Mouse (Mus musculus) liver, postnatal 0 days (tissue): ENCODE results near the gene Zfp108. TPM values are rescaled to one million over a fixed set of nuclear protein-coding genes. Genes with fewer than 3 reads are reported as not detected.

Experiments used
- ATAC-seq: fragments of 200-750 bp; cut with Nextera tagmentation; 2 replicates; pipeline ENCODE4 v1.8.0; 2017; ENCODE audit warnings: mild to moderate bottlenecking, moderate library complexity
- DNase-seq: peaks from one replicate; pipeline ENCODE4 v3.0.0-alpha.2; 2016
- H3K27ac ChIP-seq: fragments of 300-500 bp; sonication (generic); 2 replicates; pipeline ENCODE4 v1.5.1; 2014; ENCODE audit warnings: antibody characterized with exemption, moderate library complexity, mild to moderate bottlenecking, low read depth
- H3K27me3 ChIP-seq: fragments of 300-500 bp; sonication (generic); 2 replicates; pipeline ENCODE4 v1.6.1; 2014; ENCODE audit warnings: low read length, control low read depth, mixed read lengths; ENCODE audit not compliant: insufficient read depth
- H3K36me3 ChIP-seq: fragments of 300-500 bp; sonication (generic); replicated peaks from 2 replicates; pipeline ENCODE4 v1.6.1; 2014; ENCODE audit warnings: mild to moderate bottlenecking, control low read depth, low read length, moderate library complexity, mixed read lengths; ENCODE audit not compliant: insufficient read depth
- H3K4me1 ChIP-seq: fragments of 300-500 bp; sonication (generic); 2 replicates; pipeline ENCODE4 v1.6.1; 2014; ENCODE audit warnings: antibody characterized with exemption, mild to moderate bottlenecking, control low read depth; ENCODE audit not compliant: insufficient read depth
- H3K4me2 ChIP-seq: fragments of 300-500 bp; sonication (generic); 2 replicates; pipeline ENCODE4 v1.6.1; 2014; ENCODE audit warnings: low read depth, mild to moderate bottlenecking, low read length, moderate library complexity, mixed read lengths
- H3K4me3 ChIP-seq: fragments of 300-500 bp; sonication (generic); 2 replicates; pipeline ENCODE4 v1.5.1; 2014; ENCODE audit warnings: low read depth, low read length
- H3K9ac ChIP-seq: fragments of 300-500 bp; sonication (generic); replicated peaks from 2 replicates; pipeline ENCODE4 v1.6.1; 2014; ENCODE audit warnings: mild to moderate bottlenecking, moderate library complexity
- H3K9me3 ChIP-seq: fragments of 300-500 bp; sonication (generic); 2 replicates; pipeline ENCODE4 v1.6.1; 2016; ENCODE audit warnings: mild to moderate bottlenecking, control low read depth, low read length, mixed read lengths
- CTCF ChIP-seq: sonication (generic); IDR thresholded peaks from 2 replicates; pipeline ENCODE4 v1.5.1; 2016; ENCODE audit warnings: antibody characterized with exemption, low read depth
- EP300 ChIP-seq: IDR thresholded peaks from 2 replicates; pipeline ENCODE4 v1.6.1; 2016; ENCODE audit warnings: antibody characterized with exemption, low read depth, mild to moderate bottlenecking
- WGBS: fragments of 180-500 bp; shearing (Covaris S2); extraction: QIAGEN DNeasy Blood & Tissue Kit; methylation state at CpG from one replicate; pipeline ENCODE4 v1.1.7; 2014; ENCODE audit not compliant: insufficient replicate concordance; 5-methylcytosine and 5-hydroxymethylcytosine counted together
- polyA plus RNA-seq: library from polyadenylated mRNA; unstranded; fragments of >200 nt; fragmentation: Nextera tagmentation; extraction: Ambion mirVana; gene quantifications from 2 replicates; pipeline ENCODE4 v1.2.1, GENCODE M21; 2015

Gene Zfp108
- polyA plus RNA-seq, 1 experiment from 2014 or later, result 0.79 TPM

- no peak within 1 kb of the TSS for H3K27ac ChIP-seq
- peaks cover 8% of the 10 kb centered on the region for H3K4me1 ChIP-seq
- no peaks in the 10 kb centered on the region for H3K27me3 ChIP-seq
- H3K9ac ChIP-seq, result peak within 1 kb of the TSS; percentile 75
- ATAC-seq (peak; percentile 72), DNase-seq (peak; percentile 59)
- H3K4me3 ChIP-seq, result peak within 1 kb of the TSS; percentile 85
- H3K9me3 ChIP-seq, result no peaks in the 10 kb centered on the region
- H3K36me3 ChIP-seq, result 0 out of 2 replicates have a peak, but pooled peaks cover 4% of the 10 kb centered on the region
- peak within 1 kb of the TSS; percentile 81 for H3K4me2 ChIP-seq
- TF ChIP-seq CTCF (no peak), EP300 (no peak)
- 6% methylated on average over 28 of the region's 28 CpGs for WGBS
Measured at GRCm38 (mm10) chr7:24237040-24237791, 17.4 kb upstream of the Zfp108 start, which contains the start of gene Zfp109. Gene Zfp109 (minus strand): TSS chr7:24237560.

DNA sequence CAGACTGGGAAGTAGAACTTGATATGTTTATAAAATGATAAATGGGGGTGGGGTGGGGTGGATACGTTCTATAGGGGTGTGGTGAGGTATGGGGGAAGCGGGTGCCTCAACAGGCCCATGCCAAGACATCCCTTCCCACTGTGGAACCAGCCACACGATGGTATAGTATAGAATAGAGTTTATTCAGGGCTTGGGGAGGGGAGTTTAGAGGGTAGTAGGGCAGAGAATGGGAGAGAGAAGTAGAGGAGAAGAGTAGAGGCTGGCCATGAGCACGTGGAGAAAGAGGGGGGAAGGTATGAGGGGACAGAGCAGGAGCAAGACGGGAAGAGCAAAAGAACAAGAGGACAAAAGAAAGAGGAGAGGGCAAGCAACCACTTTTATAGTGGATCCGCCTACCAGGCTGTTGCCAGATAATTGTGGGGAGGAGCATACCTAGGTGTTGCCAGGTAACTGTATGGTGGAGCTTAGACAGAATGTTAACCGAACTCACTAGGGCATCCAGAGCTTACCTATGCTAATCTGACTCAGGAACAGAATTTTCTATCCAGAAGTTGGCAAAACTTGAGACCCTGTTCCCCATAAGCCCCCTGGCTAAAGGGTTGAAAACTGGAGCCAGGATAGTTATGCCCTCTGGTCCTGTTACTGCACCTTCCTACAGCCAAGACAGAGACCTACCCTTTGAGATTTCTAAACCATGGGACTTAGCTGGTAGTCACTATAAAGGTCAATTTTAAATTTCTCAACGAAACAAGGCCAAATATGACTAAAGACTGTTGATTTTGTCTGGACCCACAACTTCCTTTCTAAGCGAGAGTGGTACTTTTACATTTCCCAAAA is 597 bp upstream of the Zfp108 start:
- no peak overlapping the region for H3K9ac ChIP-seq
- no peaks in the 10 kb centered on the region for H3K27me3 ChIP-seq
- H3K4me3 ChIP-seq, result peak overlapping the region; percentile 52
- H3K4me1 ChIP-seq, result peaks cover 8% of the 10 kb centered on the region; the same call in 1 of the 2 replicates
- ATAC-seq (peak; percentile 38; the same call in 1 of the 2 replicates), DNase-seq (no peak)
- 56% methylated on average over 9 of the region's 9 CpGs for WGBS
- TF ChIP-seq EP300 (no peak), CTCF (no peak)
- no peak overlapping the region for H3K27ac ChIP-seq
- H3K9me3 ChIP-seq, result no peaks in the 10 kb centered on the region
- peak overlapping the region; percentile 74 for H3K4me2 ChIP-seq
- no peaks in the 10 kb centered on the region for H3K36me3 ChIP-seq

DNA sequence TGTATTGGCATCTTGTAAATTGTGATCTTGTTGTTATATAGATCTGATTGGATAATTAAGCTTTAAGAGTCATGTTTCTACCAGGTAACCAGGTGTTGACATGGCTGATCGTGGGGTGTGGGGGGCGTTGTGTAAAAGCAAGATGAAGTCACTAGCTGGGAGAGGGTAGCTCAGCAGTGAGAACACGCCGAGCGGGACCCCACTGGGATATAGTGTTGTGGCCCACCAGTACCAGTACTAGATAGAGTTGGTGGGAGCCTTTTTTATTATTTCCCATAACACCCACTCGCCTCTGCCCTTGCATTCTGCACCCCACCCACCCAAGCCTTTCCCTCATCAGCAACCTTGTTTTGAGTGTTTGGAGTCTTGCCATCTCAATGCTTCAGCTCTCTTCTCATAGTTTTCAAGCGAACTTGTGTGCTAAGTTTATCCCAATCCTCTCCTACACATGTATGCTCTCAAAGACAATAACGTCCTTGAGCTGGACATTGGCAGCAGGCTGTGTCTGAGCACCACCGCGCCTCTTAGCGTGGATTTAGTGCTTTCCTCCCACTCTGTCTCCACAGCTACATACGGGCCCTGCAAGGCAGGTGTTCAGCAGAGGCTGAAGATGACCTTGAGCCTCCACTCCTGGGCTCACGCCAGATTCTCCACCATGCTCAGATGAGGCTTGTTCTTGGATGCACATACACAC is 4.9 kb downstream of the Zfp108 start:
- Histone ChIP-seq H3K4me2 (no peak overlapping the region), H3K27me3 (no peaks in the 10 kb centered on the region), H3K9me3 (no peaks in the 10 kb centered on the region), H3K4me3 (no peak overlapping the region), H3K4me1 (0 out of 2 replicates have a peak, but pooled peaks cover 5% of the 10 kb centered on the region), H3K36me3 (no peaks in the 10 kb centered on the region), H3K9ac (no peak overlapping the region), H3K27ac (no peak overlapping the region)
- DNase-seq (no peak), ATAC-seq (no peak)
- TF ChIP-seq EP300 (no peak), CTCF (no peak)
- 82% methylated on average over 13 of the region's 13 CpGs for WGBS

- no peak for DNase-seq
- 0 out of 2 replicates have a peak, but pooled peaks cover 5% of the 10 kb centered on the region for H3K4me1 ChIP-seq
- no peaks in the 10 kb centered on the region for H3K27me3 ChIP-seq
- ATAC-seq, result no peak
- H3K27ac ChIP-seq, result no peak overlapping the region
- H3K4me2 ChIP-seq, result no peak overlapping the region
- H3K36me3 ChIP-seq, result no peaks in the 10 kb centered on the region
- no peak overlapping the region for H3K4me3 ChIP-seq
- 86% methylated on average over 4 of the region's 4 CpGs for WGBS
- no peaks in the 10 kb centered on the region for H3K9me3 ChIP-seq
- no peak overlapping the region for H3K9ac ChIP-seq
- TF ChIP-seq EP300 (no peak), CTCF (no peak)
Measured at GRCm38 (mm10) chr7:24260000-24260312, 5.4 kb downstream of the Zfp108 start.

GRCm38 (mm10) chr7:24268176-24269155 is 13.9 kb downstream of the Zfp108 start:
- no peaks in the 10 kb centered on the region for H3K36me3 ChIP-seq
- ATAC-seq (no peak), DNase-seq (no peak)
- no peak overlapping the region for H3K4me2 ChIP-seq
- no peaks in the 10 kb centered on the region for H3K27me3 ChIP-seq
- no peaks in the 10 kb centered on the region for H3K9me3 ChIP-seq
- no peak overlapping the region for H3K9ac ChIP-seq
- no peak overlapping the region for H3K27ac ChIP-seq
- 70% methylated on average over 24 of the region's 24 CpGs for WGBS
- TF ChIP-seq CTCF, result no peak
- 0 out of 2 replicates have a peak, but pooled peaks cover 2% of the 10 kb centered on the region for H3K4me1 ChIP-seq
- no peak overlapping the region for H3K4me3 ChIP-seq
